Mouse (Mus musculus) intestine, postnatal 0 days (tissue): ENCODE measurements around the gene Braf. TPM values are rescaled to one million over a fixed set of nuclear protein-coding genes. Genes with fewer than 3 reads are reported as not detected.

Source experiments
- ATAC-seq: fragments of 200-750 bp; cut with Nextera tagmentation; 2 replicates; pipeline ENCODE4 v1.8.0; 2017; ENCODE audit warnings: mild to moderate bottlenecking, moderate TSS enrichment, moderate library complexity
- H3K27ac ChIP-seq: fragments of 300-500 bp; sonication (generic); 2 replicates; pipeline ENCODE4 v1.5.1; 2014; ENCODE audit warnings: mild to moderate bottlenecking, low read depth, low read length, moderate library complexity
- H3K27me3 ChIP-seq: fragments of 300-500 bp; sonication (generic); replicated peaks from 2 replicates; pipeline ENCODE4 v1.6.1; 2014; ENCODE audit warnings: low read length, mixed read lengths; ENCODE audit not compliant: control insufficient read depth, insufficient read depth
- H3K36me3 ChIP-seq: fragments of 300-500 bp; sonication (generic); 2 replicates; pipeline ENCODE4 v1.6.1; 2014; ENCODE audit warnings: mild to moderate bottlenecking, moderate library complexity; ENCODE audit not compliant: control insufficient read depth, insufficient read depth
- H3K4me1 ChIP-seq: fragments of 300-500 bp; sonication (generic); replicated peaks from 2 replicates; pipeline ENCODE4 v1.6.1; 2014; ENCODE audit warnings: antibody characterized with exemption, low read length, mixed read lengths; ENCODE audit not compliant: control insufficient read depth, insufficient read depth
- H3K4me2 ChIP-seq: fragments of 300-500 bp; sonication (generic); replicated peaks from 2 replicates; pipeline ENCODE4 v1.6.1; 2014; ENCODE audit warnings: low read depth, mild to moderate bottlenecking, moderate library complexity
- H3K4me3 ChIP-seq: fragments of 300-500 bp; sonication (generic); 2 replicates; pipeline ENCODE4 v1.5.1; 2014; ENCODE audit warnings: low read depth, low read length
- H3K9ac ChIP-seq: fragments of 300-500 bp; sonication (generic); 2 replicates; pipeline ENCODE4 v1.6.1; 2014; ENCODE audit warnings: mild to moderate bottlenecking, low read depth, low read length
- H3K9me3 ChIP-seq: fragments of 300-500 bp; sonication (generic); 2 replicates; pipeline ENCODE4 v1.6.1; 2016; ENCODE audit warnings: mixed run types; ENCODE audit not compliant: control insufficient read depth
- CTCF ChIP-seq: sonication (generic); IDR thresholded peaks from 2 replicates; pipeline ENCODE4 v1.5.1; 2016; ENCODE audit warnings: low read depth, mild to moderate bottlenecking, control low read depth, antibody characterized with exemption, moderate library complexity
- WGBS: fragments of 180-500 bp; shearing (Covaris S2); extraction: QIAGEN DNeasy Blood & Tissue Kit; methylation state at CpG from one replicate; pipeline ENCODE4 v1.1.7; 2014; 5-methylcytosine and 5-hydroxymethylcytosine counted together
- polyA plus RNA-seq: library from polyadenylated mRNA; unstranded; fragments of >200 nt; fragmentation: Nextera tagmentation; extraction: Ambion mirVana; gene quantifications from 2 replicates; pipeline ENCODE4 v1.2.1, GENCODE M21; 2015

Braf gene
- polyA plus RNA-seq, 1 experiment from 2014 or later, result 4.3 TPM

DNA sequence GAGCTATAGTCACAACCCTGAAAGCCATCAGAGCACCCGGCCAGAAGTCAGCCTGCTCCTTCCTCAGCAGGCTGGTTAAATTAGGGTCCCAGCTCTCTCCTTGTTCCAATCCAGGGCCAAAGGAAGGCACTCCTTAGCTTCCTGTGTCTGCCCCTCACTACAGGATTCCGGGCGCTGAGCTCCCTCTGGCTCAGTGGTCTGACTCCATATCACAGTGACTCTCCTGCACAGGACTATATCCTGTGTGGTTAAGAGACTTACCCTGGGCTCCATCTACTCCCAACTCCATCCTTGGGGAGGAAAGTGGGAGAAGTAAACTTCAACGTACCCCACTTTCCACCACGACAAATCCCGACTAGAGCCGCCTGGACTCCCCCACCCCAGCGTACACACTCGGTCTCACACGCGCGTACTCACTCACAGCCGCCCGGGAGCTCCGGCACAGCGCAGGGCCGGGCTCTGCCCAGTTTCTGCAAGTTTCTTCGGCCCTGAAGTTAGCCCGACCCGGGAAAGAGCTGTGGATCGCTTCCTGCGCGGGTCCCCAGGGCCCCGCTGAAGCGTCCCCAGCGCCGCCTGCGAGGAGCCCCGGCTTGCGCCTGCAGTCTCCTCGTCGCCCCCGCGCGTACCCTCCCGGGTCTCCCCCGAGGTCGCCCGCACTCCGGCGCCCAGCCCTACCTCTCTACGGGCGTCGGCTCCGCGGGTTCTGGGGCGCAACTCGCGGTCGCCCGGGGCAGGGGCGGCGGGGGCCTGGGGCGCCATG lies 168.2 kb downstream of the Braf start:
- no peaks in the 10 kb centered on the region for H3K4me1 ChIP-seq
- H3K4me2 ChIP-seq, result peak overlapping the region; percentile 75
- peak; percentile 37 for ATAC-seq
- 1% methylated on average over 52 of the region's 54 CpGs for WGBS
- no peaks in the 10 kb centered on the region for H3K9me3 ChIP-seq
- TF ChIP-seq CTCF, result no peak
- 0 out of 2 replicates have a peak, but pooled peaks cover 14% of the 10 kb centered on the region for H3K27me3 ChIP-seq
- peak overlapping the region; percentile 53 for H3K9ac ChIP-seq
- peak overlapping the region; percentile 72 for H3K27ac ChIP-seq
- no peaks in the 10 kb centered on the region for H3K36me3 ChIP-seq
- peak overlapping the region; percentile 61 for H3K4me3 ChIP-seq

- H3K9me3 ChIP-seq, result no peaks in the 10 kb centered on the region
- peak overlapping the region; percentile 17; the same call in 1 of the 2 replicates for H3K4me2 ChIP-seq
- WGBS, result 77% methylated on average over 2 of the region's 2 CpGs
- no peak for ATAC-seq
- no peak overlapping the region for H3K9ac ChIP-seq
- 0 out of 2 replicates have a peak, but pooled peaks cover 14% of the 10 kb centered on the region for H3K27me3 ChIP-seq
- TF ChIP-seq CTCF, result no peak
- no peak overlapping the region for H3K4me3 ChIP-seq
- no peak overlapping the region for H3K27ac ChIP-seq
- H3K4me1 ChIP-seq, result no peaks in the 10 kb centered on the region
- no peaks in the 10 kb centered on the region for H3K36me3 ChIP-seq
Observed at GRCm38 (mm10) chr6:39555648-39555945, 169.7 kb downstream of the Braf start.

DNA sequence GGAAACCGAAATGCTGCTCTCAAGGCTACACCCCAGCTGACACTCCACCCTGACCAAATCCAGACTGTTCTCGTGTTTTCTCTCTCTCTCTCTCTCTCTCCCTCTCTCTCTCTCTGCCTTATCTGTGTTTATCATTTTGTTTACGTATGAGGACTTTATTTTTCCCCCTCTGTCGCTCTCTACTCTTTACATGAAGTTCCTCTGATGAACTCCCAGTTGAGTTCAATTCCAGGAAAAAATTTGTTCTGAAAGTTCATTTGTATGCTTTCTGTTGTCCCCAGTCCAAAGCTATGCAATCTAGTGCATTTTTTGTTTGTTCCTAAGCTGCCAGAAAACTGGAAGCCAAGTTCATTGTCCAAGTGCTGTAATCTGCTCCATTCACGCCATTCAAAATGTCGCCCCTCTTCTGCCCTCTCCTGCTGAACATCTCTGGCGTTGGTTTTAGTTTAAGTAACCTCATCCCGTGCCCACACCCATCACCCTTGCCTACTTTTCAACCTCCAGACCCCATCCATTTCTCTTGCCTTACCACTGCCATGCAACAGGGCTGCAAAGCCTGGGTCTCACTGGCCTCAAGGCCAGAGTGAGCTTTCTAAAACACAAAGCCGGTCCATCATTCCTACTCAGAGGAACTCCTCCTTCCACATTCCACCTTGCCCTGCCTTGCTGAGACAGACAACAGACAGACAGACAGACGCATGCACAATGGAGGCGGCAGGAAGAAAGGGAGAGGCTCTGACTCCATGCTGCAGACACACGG lies 170.2 kb downstream of the Braf start:
- H3K36me3 ChIP-seq, result no peaks in the 10 kb centered on the region
- WGBS, result 59% methylated on average over 12 of the region's 12 CpGs
- no peaks in the 10 kb centered on the region for H3K9me3 ChIP-seq
- H3K27ac ChIP-seq, result no peak overlapping the region
- H3K4me2 ChIP-seq, result peak overlapping the region; percentile 17; the same call in 1 of the 2 replicates
- H3K4me1 ChIP-seq, result no peaks in the 10 kb centered on the region
- TF ChIP-seq CTCF, result no peak
- H3K9ac ChIP-seq, result no peak overlapping the region
- no peak for ATAC-seq
- 0 out of 2 replicates have a peak, but pooled peaks cover 14% of the 10 kb centered on the region for H3K27me3 ChIP-seq
- H3K4me3 ChIP-seq, result no peak overlapping the region

Other genes with a start within 250 kb of the Braf start
- 3.8 and 3.9 TPM in 2 replicates for gene Dennd2a, start 167.6 kb downstream of the Braf start, polyA plus RNA-seq
- gene Adck2, start 151.6 kb downstream of the Braf start, polyA plus RNA-seq, result 18.0 and 19.4 TPM in 2 replicates
- gene Gm42420, start 139.7 kb downstream of the Braf start, polyA plus RNA-seq, result 0.60 and 2.0 TPM in 2 replicates
- gene Ndufb2, start 132.9 kb downstream of the Braf start, polyA plus RNA-seq, result 483 and 498 TPM in 2 replicates
- gene Mrps33, start 85.5 kb upstream of the Braf start, polyA plus RNA-seq, result 194 and 209 TPM in 2 replicates
- gene Tmem178b, start 147.8 kb upstream of the Braf start, polyA plus RNA-seq, result 0.60 and 0.82 TPM in 2 replicates